Mouse (Mus musculus) ES-E14 (cell line): Measurements from ENCODE around the gene Adgrl3. TPM values are rescaled to one million over a fixed set of nuclear protein-coding genes. Genes with fewer than 3 reads are reported as not detected.

Experiments used
- DNase-seq: peaks from one replicate; pipeline ENCODE4 v3.0.0-alpha.2; 2013; ENCODE audit warnings: low read depth, low spot score
- H3K27ac ChIP-seq: 2 replicates; pipeline ENCODE4 v1.5.1; 2012; ENCODE audit warnings: low read depth, mild to moderate bottlenecking, low read length, moderate library complexity, mixed read lengths; ENCODE audit not compliant: poor library complexity, insufficient read depth, severe bottlenecking
- H3K36me3 ChIP-seq: 2 replicates; pipeline ENCODE4 v1.6.1; 2012; ENCODE audit warnings: mild to moderate bottlenecking, low read length, moderate library complexity, mixed read lengths; ENCODE audit not compliant: control insufficient read depth, poor library complexity, insufficient read depth, severe bottlenecking
- H3K4me1 ChIP-seq, 2 experiments: fragments of 150-350 bp in 1 of 2; sonication (generic) in 1 of 2; 2 replicates each; pipeline ENCODE4 v1.6.1; 2012; ENCODE audit warnings: low read length in 2 of 2, mild to moderate bottlenecking in 1 of 2, mixed read lengths in 1 of 2; ENCODE audit not compliant: control insufficient read depth in 2 of 2, insufficient read depth in 2 of 2, poor library complexity in 1 of 2
- H3K4me3 ChIP-seq, 2 experiments: fragments of 150-350 bp in 1 of 2; sonication (generic) in 1 of 2; 2 replicates each; pipeline ENCODE4 v1.5.1; 2012; ENCODE audit warnings: low read length in 2 of 2, low read depth in 1 of 2, mild to moderate bottlenecking in 1 of 2, mixed read lengths in 1 of 2; ENCODE audit not compliant: insufficient read depth in 1 of 2, poor library complexity in 1 of 2, severe bottlenecking in 1 of 2
- H3K9ac ChIP-seq: 2 replicates; pipeline ENCODE4 v1.6.1; 2012; ENCODE audit warnings: low read depth, mild to moderate bottlenecking, low read length, mixed read lengths; ENCODE audit not compliant: poor library complexity, insufficient read depth, severe bottlenecking
- H3K9me3 ChIP-seq: fragments of 150-350 bp; sonication (generic); 2 replicates; pipeline ENCODE4 v1.6.1; 2012; ENCODE audit warnings: low read depth, mild to moderate bottlenecking, low read length; ENCODE audit not compliant: control insufficient read depth, insufficient read depth
- CHD2 ChIP-seq: IDR thresholded peaks from 2 replicates; pipeline ENCODE4 v1.6.1; 2014; ENCODE audit warnings: mild to moderate bottlenecking, low read depth, low read length, inconsistent platforms
- HCFC1 ChIP-seq: IDR thresholded peaks from 2 replicates; pipeline ENCODE4 v1.6.1; 2012; ENCODE audit warnings: low read length, inconsistent platforms, borderline replicate concordance; ENCODE audit not compliant: insufficient read depth
- MAFK ChIP-seq: IDR thresholded peaks from 2 replicates; pipeline ENCODE4 v1.6.1; 2014; ENCODE audit warnings: mild to moderate bottlenecking, low read depth, low read length, inconsistent platforms; ENCODE audit not compliant: insufficient read depth
- ZC3H11A ChIP-seq: IDR thresholded peaks from 2 replicates; pipeline ENCODE4 v1.6.1; 2012; ENCODE audit warnings: low read depth, mild to moderate bottlenecking, inconsistent platforms, low read length, borderline replicate concordance
- ZNF384 ChIP-seq: IDR thresholded peaks from 2 replicates; pipeline ENCODE4 v1.6.1; 2012; ENCODE audit warnings: low read depth, low read length, inconsistent platforms
- in situ Hi-C, 2 experiments: fragments of 600-800 bp; cut with MboI; formaldehyde crosslinking; loops; one replicate each; pipeline ENCODE4 v1.15.1; 2025; ENCODE audit warnings: low sequenced_read_pairs in 2 of 2, inconsistent platforms in 1 of 2; ENCODE audit not compliant: unreplicated experiment in 2 of 2
- total RNA-seq: library from RNA; depleted of rRNA; stranded (reverse); fragments of 300-350 nt; gene quantifications from 2 replicates; pipeline ENCODE4 v1.2.3, GENCODE M21; 2012

Adgrl3 gene
- total RNA-seq, 1 experiment, result 5.4 TPM

- H3K27ac ChIP-seq, result no peak overlapping the region
- no peak for DNase-seq
These were observed 8.9 kb downstream of the Adgrl3 start for GRCm38 (mm10) chr5:81028875-81029274.

GRCm38 (mm10) chr5:81037091-81037490 is 17.2 kb downstream of the Adgrl3 start:
- no peak for TF ChIP-seq ZC3H11A
- no peak for TF ChIP-seq HCFC1
- TF ChIP-seq CHD2, result no peak
- no peak for TF ChIP-seq MAFK
- TF ChIP-seq ZNF384, result no peak
- H3K36me3 ChIP-seq, result no peaks in the 10 kb centered on the region
- H3K27ac ChIP-seq, result no peak overlapping the region
- H3K9me3 ChIP-seq, result no peaks in the 10 kb centered on the region
- no peak for DNase-seq
- H3K4me1 ChIP-seq, result no peaks in the 10 kb centered on the region
- no peak overlapping the region for H3K4me3 ChIP-seq
- H3K9ac ChIP-seq, result no peak overlapping the region
- in situ Hi-C loops, result no loop called here

More at GRCm38 (mm10) chr5:81028875-81029274, 8.9 kb downstream of the Adgrl3 start:
- no peaks in the 10 kb centered on the region for H3K4me1 ChIP-seq
- no peaks in the 10 kb centered on the region for H3K9me3 ChIP-seq
- in situ Hi-C loops, result no loop called here
- H3K36me3 ChIP-seq, result no peaks in the 10 kb centered on the region
- no peak overlapping the region for H3K4me3 ChIP-seq
- TF ChIP-seq ZNF384 (no peak), HCFC1 (no peak), ZC3H11A (no peak), MAFK (no peak), CHD2 (no peak)
- H3K9ac ChIP-seq, result no peak overlapping the region

GRCm38 (mm10) chr5:81043875-81044274 is 23.9 kb downstream of the Adgrl3 start:
- H3K36me3 ChIP-seq, result no peaks in the 10 kb centered on the region
- DNase-seq, result no peak
- H3K9me3 ChIP-seq, result no peaks in the 10 kb centered on the region
- TF ChIP-seq HCFC1 (no peak), CHD2 (no peak), ZNF384 (no peak), ZC3H11A (no peak)
- H3K4me3 ChIP-seq, result no peak overlapping the region
- no peaks in the 10 kb centered on the region for H3K4me1 ChIP-seq
- in situ Hi-C loops, result no loop called here
- H3K27ac ChIP-seq, result no peak overlapping the region
- H3K9ac ChIP-seq, result no peak overlapping the region

- Histone ChIP-seq H3K4me1 (no peaks in the 10 kb centered on the region), H3K9me3 (no peaks in the 10 kb centered on the region), H3K27ac (no peak overlapping the region), H3K4me3 (no peak overlapping the region), H3K9ac (no peak overlapping the region), H3K36me3 (no peaks in the 10 kb centered on the region)
- no peak for DNase-seq
- TF ChIP-seq CHD2 (no peak), ZNF384 (no peak)
- in situ Hi-C loops, result no loop called here
These were observed 26.2 kb downstream of the Adgrl3 start for GRCm38 (mm10) chr5:81046128-81046527.

- no peaks in the 10 kb centered on the region for H3K4me1 ChIP-seq
- H3K27ac ChIP-seq, result no peak overlapping the region
- H3K9ac ChIP-seq, result no peak overlapping the region
- in situ Hi-C loops, result no loop called here
- no peaks in the 10 kb centered on the region for H3K36me3 ChIP-seq
- DNase-seq, result no peak
- H3K9me3 ChIP-seq, result no peaks in the 10 kb centered on the region
- TF ChIP-seq CHD2 (no peak), HCFC1 (no peak), MAFK (no peak), ZC3H11A (no peak), ZNF384 (no peak)
- no peak overlapping the region for H3K4me3 ChIP-seq
These were observed 34.7 kb downstream of the Adgrl3 start for GRCm38 (mm10) chr5:81054628-81055027.
